Mouse (Mus musculus) telencephalon, adult 2 months (tissue): Measurements from ENCODE around the gene Sephs2.

Source experiments
- DNase-seq: peaks from one replicate; pipeline ENCODE4 v3.0.0-alpha.2; 2011; ENCODE audit warnings: low read depth, low spot score

Gene Sephs2

DNA sequence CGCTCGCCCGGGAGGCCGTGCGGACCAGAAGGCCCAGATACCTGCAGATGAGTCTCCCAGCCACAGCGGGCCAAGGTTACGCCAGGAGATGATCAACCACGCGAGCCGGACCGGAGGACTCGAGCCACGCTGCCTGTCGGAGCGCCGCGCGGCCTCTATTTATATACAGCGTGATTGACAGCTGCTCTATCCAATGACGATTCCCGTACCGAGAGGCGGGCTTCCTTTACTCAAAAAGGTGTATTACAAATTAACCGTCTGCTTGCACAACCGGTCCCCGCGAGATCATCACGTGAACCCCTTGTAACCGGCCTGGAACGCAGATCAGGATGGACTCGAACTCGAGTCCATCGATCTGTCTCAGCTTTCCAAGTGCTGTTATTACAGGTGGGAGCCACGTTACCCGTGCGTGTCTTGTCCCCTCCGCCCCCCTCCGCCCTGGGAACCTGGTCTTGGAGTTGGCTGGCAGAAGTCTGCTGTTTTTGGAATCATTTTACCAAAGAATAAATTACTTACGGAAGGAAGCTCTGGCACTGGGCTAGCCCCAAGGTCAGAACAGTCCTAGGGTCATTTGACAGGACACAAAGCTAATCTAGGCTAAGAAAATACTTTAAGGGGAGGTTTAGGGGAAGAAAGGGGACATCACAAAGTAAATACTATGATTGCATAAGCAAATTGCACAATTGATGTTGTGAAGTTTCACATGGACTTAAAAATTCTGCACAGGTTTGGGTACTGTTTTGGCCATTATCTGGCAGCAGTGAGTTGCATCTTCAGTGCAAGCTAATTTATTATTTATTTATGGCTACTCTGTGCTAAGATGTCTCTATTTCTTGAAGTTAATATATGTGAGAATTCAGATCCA is at the start of gene Sephs2:
Gene Sephs2, minus strand, starts transcription at position 131 of the 865 bp plus-strand sequence.
- DNase-seq = peak; percentile 91

DNA sequence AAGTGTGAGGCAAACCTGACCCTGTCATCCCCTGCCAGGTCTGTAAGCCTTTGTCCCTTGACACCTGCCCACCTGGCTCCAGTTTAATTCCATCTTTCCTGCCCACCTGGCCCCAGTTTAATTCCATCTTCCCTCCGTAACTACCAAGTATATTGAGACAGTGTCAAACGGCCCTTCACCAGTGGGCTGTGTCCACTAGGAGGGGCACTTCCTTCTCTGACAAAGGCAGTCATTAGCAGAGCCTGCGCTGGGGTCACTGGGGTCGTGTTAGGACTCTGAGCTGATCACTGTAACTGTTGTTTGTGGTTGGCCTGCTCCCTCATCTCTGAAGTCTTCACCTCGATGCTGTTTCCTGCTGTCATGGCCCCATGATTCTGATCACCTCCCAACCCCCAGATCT is 48.2 kb upstream of the Sephs2 start:
- no peak for DNase-seq

DNA sequence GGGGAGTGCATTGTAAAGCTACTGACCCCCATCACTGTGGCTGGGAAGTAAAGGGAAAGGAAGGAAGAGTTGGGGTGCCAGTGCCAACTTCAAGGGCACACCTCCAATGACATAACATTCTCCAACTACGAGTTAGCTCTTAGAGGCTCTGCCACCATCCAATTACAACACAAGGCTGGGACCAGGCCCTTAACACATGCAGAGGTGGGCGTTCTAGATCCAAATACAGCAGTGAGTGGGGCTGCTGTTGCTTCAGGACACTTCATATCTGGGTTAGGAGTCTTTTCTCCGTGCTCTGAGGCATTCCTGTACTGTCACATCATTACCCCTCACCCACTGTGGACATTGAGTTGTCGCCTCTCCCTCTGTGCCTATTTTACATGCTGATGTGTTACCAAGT is 47.3 kb upstream of the Sephs2 start:
- no peak for DNase-seq

DNA sequence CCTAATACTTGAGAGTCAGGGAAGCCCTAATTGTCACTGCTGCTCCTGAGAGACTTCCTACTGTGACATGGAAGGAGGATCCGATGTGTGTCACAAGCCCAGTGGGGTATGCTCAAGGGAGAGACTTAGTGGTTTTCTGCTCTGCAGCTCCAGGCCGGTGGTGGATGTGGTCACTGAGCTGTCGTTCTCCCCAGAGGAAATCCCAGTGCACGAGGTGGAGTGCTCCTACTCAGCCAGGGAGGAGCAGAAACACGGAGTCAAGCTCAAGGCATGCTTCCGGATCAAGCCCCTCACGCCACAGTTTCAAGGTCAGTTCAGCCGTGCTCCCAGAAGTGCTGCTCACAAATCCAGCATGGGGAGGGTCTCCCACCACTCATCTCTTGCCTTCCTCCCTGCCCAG is 40.1 kb upstream of the Sephs2 start:
- DNase-seq = no peak

DNA sequence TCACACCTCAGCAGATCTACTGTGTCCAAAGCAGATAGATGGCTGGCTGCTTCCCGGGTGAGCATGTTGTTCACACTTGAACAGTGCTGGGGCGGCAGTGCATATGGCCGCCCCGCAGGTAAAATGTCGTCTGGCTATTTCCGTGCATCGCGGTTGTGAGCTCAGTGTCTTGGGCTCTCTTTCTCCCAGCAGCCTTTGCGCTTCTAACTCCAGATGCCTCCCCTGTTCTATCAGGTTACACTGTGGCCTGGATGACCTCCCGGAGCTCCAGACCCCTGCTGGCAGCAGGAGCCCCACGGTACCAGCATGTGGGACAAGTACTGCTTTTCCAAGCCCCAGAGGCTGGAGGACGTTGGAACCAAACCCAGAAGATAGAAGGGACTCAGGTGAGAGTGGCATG is 36.1 kb upstream of the Sephs2 start:
- DNase-seq = no peak

DNA sequence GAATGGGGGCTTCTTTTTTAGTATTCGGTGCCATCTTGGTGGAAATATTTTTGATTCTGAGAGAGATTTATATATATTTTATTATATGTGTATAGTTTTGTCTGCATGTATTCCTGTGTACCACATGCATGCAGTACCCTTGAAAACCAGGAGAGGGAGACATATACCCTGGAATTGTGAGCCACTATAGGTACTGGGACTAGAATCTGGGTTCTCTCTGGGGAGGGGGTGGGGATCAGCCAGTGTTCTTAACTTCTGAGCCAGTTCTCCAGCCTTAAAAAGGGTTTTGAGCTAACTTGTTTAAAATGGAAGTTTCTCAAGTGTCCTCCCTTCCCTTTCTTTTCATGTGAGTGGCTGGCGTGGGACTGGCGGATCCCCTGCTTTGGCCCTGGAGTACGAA is 35.0 kb upstream of the Sephs2 start:
- peak; percentile 9 for DNase-seq

DNA sequence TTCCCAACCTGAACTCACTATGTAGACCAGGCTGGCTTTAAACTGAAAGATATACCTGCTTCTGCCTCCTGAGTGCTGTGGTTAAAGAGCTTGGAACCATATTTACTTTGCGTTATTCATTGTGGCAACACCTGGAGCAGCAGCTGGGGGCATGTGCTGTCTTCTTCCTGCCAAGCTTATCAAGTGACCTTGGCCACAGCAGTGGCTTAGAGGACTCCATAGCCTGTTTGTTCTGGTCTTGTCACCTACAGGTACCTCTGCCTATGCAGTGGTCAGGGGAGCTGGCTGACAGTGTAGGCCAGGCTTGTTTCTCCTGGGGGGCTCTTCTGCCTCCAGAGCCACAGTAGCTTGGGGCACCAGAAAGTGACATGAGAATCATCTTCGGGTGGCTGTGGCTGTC is 34.6 kb upstream of the Sephs2 start:
- DNase-seq = no peak

DNA sequence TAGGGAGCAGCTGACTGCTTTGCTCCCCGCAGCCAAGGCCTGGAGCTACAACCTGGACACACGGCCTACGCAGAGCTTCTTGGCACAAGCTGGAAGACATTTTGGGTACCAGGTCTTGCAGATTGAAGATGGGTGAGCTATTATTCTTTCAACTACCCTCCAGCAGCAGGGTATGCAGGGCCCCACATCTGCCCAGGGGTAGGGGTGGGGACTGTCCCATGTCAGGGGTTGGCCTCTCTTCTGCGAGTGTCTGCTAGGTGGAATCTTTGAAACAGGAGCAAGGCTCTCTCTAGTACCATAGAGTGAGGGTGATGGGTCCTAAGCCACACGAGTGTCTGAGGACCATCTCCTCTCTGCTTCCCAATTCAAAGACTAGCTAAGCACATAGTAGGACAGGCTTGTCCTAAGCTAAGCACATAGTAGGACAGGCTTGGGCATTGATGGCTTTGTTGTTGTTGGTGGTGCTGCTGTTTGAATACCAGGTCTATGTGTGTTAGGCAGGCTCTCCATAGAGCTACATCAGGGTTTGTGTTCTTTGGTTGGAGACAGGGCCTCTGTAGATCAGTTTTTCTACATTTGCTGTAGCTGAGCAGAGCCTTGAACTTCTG is 23.8 kb upstream of the Sephs2 start:
- no peak for DNase-seq

DNA sequence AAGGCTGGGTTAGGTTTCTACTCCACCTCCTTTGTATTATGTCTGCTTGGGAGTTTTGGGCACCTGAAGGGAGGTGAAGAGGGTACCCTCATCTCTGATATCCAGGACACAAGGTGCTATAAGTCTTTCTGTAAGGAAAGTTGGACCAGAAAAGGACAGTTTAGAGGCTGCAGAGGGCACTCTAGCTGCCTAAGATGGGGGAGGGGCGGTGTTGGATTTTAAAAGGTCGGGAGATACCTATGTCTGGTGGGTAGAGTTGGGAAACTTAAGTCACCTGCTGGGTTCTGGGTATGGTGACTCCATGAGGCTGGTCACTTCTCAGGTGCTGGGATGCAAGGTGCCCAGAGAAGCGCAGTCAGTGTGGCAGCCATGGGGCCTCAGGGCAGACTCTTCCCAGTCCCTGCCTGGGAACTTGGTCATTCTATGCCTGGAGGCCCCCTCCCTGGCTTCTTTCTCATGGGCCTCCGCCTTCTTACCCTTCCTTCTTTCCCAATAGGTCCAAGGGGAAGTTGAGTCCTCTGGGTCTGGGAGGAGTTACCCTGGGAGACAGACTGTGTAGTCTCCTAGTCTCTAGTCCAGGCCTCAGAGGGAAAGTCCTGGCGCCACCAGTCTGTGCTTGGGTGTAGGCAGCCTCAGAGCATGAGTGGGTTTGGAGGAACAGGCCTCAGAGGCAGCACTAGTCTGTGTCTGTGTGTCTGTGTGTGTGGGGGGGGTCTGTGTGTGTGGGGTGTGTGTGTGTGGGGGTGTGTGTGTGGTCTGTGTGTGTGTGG is 23.1 kb upstream of the Sephs2 start:
- DNase-seq = no peak

DNA sequence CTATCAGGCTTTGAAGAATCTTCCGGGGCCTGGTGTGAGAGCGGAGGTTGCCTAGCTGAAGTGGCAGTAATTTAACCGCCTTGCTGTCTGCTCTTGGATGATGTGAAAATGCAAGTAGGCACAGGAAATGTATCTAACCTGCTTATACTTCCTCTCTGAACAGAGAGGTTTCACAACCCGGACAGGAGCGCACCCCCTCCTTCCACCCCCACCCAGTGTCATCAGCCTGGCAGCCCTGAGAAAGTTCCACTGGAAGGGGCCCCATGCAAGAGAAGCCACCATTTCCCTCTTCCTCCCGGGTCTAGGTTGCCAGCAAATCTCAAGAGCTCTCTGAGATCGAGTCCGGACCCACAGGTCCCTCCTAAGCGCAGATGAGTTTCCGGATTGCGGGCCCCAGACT is 22.2 kb upstream of the Sephs2 start, which contains the start of gene Itgal:
Gene Itgal, plus strand, starts transcription at position 163 of the 400 bp plus-strand sequence.
- no peak for DNase-seq

DNA sequence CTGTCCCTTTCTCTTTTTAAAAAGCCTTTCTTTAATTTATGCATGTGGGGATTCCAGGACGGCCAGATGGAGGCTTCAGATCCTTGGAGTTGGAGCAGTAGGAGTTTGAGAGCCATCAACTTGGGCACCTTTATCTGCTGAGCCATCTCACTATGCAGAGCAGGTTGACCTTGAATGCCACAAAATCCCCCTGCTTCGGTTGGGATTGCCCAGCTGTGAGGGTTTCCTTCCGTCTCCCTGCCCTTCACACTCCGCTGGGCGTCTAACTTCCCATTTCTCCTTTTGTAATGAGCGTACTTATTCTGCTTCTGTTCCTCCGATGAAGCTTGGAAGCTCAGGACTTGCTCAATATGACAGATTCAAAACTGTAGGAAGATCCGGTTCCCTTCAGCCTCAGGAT is 16.3 kb upstream of the Sephs2 start:
- no peak for DNase-seq

DNA sequence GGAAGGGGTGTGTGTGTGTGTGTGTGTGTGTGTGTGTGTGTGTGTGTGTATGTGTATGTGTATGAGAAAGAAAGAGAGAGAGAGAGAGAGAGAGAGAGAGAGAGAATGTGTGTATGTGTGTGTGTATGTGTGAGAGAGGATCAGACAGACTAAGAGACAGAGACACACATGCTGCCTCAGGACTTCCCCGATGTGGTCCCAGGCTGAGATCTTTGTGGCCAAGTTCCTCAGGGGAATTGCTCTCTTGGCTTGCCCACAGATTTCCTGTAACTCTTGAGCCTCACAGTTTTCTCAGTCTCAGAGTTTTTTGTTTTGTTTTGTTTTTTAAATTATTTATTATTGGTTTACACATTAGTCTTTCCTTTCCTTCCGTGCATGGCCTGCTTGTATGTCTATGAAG is 15.5 kb upstream of the Sephs2 start:
- DNase-seq = no peak

DNA sequence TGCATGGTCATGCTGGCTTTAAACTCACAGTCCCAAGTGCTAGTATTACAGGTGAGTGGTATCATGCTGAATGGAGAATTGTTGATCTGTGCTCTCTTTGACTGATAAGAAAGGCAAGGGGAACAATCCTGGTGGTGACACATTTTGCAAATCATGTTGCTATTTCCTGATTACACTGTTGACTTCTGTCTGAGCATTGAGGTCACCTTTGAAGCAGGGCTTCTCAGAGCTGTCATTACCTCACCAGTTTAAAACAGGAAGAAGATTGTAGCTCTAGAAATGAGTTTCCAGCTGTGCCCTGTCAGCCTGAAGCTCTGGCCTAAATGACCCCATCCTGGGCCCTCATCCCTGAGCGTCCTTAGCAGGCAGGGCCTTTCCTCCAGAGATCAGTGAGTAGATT is 14.1 kb upstream of the Sephs2 start:
- no peak for DNase-seq

DNA sequence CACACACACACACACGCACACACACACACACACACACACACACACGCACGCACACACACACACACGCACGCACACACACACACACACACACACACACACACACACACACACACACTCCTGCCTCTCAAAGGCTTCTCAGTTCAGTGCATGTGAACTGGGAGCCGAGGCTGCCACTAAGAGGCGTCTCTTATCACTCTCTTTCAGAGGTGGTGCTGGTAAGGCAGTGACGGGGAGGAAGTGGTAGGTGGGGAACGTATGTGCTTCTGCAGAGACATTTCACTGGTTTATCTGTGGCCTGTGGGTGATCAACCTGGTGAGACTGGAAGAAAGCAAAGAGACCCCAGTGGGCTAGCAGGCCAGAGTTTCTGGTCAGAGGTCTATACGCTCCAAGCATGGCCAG is 11.3 kb upstream of the Sephs2 start:
- no peak for DNase-seq

DNA sequence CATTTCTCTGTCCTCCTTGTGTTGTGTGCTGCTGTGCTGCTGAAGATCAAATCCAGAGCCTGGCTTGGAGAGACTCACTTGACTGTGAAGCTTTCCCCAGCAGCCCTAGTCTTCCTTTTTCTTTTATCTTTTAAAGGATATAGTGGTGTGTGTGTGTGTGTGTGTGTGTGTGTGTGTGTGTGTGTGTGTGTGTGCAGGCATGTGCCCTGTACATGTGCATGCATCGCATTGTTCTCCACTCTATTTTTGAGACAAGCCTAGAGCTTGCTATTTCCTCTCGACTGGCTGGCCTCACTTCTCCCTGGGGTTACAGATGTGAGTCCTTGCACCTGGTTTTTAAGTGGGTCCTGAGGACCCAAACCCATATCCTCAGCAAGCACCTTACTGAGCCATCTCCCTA is 8.3 kb upstream of the Sephs2 start:
- DNase-seq = no peak

DNA sequence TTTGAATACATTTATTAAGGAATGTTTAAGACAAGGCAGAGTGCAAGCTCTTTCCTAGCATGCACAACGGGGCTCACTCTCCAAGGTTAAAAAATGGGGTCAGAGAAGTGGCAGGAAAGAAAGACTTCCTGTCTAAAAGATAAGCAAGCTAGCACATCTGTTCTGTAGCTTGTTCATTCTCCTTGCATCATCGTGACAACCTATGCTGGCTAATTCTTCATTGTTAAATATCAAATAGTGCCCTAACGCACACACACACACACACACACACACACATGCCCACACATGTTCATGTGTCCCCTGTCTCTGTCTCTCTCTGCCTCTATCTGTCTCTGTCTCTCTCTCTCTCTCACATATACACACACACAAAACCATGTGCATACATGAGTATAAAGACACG is 7.3 kb upstream of the Sephs2 start:
- DNase-seq = no peak

DNA sequence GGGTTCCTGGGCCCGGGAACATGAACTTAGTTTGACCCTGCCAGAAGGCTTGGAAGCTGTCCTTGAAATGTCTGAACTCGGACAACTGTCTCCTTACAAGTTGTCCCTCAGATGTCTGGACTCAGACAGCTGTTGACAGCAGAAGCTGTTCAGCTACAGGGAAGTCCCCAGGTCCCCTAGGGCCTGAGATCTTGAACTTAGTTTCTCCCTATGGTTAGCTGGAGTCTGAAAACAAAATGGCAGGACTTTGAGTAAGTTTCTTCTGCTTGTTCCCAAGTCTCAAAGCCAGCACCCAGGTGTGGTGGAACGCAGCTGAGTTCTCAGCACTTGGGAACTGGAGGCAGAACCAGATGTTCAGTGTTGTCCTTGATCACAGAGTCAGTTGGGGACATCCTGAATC is 6.2 kb upstream of the Sephs2 start:
- DNase-seq = no peak

DNA sequence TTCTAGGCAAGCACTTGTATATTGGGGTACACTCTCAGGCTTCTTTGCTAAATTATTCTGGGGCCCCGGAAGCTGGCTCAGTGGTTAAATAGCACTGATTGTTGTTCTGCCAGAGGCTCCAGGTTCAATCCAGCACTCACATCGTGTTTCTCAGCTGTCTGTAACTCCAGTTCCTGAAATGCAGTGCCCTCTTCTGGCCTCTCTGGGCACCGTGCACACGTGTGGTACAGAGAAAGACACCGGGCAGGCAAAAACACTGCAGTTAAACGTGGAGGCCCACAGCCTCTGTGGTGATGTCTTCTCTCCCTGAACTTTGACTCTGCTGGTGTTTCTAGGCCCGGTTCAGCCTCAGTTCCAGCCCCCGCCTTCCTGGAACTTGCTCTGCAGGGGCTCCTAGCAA is 4.5 kb upstream of the Sephs2 start:
- no peak for DNase-seq

DNA sequence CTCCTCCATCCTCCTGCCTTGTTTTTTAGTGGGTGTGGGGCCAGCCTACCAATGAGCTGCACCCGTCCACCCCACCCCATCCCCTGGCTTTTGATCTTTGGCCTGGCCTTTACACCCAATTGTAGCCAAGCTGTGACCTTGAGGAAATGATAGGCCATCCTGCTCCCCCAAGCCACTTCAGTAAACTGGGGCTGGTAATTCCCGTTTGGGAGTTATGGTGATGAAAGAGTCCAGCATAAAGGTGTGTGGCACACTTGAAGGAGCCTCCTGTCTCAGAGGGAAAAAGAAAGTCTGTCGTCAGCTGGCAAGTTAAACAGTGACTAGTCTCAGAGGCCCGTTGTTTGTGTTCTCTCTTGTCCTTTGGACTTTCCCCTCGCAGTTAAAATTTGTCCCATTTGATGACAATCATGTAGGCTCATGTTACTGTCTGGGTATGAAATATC is 2.7 kb upstream of the Sephs2 start:
- no peak for DNase-seq

DNA sequence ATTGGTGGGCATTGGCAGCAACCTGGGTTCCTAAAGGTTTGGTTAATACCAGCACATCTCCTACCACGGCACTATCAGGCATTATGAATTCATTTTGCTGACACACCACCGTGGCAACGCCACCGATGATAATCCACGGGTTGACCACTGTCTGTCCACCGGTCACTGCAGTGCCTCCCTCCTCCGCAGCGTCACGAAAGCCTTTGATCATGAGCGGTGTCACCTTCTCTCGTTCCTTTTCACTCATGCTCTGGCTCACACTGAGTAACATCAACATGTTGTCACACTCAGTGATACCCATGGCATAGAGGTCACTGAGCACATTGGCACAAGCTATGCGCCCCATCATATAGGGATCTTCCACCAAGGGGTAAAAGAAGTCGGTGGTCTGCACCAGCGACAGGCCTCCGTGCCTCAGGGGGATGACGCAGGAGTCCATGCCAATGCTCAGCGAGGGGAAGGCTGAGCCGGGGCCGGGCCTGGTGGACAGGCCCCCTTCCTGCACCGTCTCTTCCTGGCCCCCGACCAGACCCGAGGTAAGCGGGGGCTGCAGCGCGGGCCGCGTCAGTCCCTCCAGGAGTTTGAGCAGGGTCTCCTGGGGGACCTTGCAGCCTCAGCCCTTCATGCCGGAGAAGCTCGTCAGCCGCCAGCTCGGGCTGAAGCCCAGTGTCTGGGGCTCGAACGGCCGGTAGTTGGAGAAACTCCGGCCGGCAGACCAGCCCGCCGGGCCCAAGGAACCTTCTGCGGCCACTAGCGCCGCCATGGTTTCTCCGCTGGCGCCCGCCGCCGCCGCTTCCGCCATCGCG is 534 bp downstream of the Sephs2 start:
- DNase-seq = no peak

DNA sequence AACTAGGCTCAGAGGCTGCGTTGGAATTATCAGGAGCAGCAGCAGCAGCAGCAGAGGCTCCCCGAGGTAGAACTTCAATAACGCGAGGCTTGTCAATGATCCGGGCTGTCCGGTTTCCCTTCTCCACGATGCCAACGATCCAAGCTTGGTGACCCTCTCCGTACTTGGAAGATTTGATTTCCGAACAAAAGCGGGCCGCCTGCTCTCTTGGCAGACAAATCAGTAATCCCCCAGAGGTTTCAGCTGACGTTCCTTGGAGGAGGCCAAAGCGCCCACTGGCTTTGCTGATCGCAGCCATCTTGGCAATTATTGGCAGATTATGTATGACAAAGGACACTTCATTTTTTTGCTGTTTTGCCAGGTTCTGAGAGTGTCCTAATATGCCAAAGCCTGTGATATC is 1.3 kb downstream of the Sephs2 start:
- no peak for DNase-seq

DNA sequence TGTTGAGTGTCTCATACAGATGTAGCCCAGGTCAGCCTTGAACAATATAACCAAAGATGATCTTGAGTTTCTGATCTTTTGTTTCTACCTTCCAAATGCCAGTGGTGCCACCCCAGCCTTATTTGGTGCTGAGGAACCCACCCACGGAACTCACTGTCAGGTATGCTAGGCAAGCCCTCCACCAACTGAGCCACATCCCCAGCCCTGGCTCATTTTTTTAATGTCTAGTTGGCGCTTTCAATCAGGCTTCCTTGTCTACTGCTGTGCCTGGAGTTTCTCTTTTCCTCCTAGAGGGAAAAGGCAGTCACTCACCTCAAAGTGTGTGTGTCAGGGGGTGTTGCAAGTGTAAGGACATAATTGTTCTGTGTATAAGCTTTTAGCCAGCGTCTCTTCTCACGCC is 2.8 kb downstream of the Sephs2 start:
- DNase-seq = no peak
